ENCODE assay signal across 11 mouse cellular contexts in genomic region chr9:37689970-37690686, GRCm38 (mm10). TPM values are rescaled to one million over a fixed set of nuclear protein-coding genes. Genes with fewer than 3 reads are reported as not detected.
DNase-seq lines count a peak whose midpoint lies in the region; ATAC-seq and TF ChIP-seq lines count a peak whose summit lies in the region.
"Had no signal": no experiment of that assay in that cellular context is flagged by ENCODE, and none has a peak within 500 bp of the region (broad histone marks: within the 10 kb centered on the region; RNA-seq: fewer than 3 reads in every experiment).

No protein-coding gene starts in this region.

- no peaks in the 10 kb centered on the region for H3K4me1 ChIP-seq in kidney, adult 2 months (ENCODE audit: control insufficient read depth, insufficient read depth, low read length)
- no peaks in the 10 kb centered on the region for H3K4me1 ChIP-seq in kidney, embryonic 15.5 days
- H3K4me1 ChIP-seq in E14TG2a.4 (replicated peaks; ENCODE audit: low read depth, low read length), result no peaks in the 10 kb centered on the region
- H3K4me1 ChIP-seq: limb, embryonic 13.5 days had no signal

- intact Hi-C loops in left cerebral cortex, postnatal 10 days (cut with DNase I), result loop anchor here (2.0 kb wide), 1 partner anchor 243 kb away; no protein-coding TSS in a partner anchor

- TF ChIP-seq CTCF in kidney, adult 2 months (conservative IDR thresholded peaks at IDR 0.05; ENCODE audit: insufficient read depth, insufficient read length, low read depth, low read length), result peak; percentile 67
- TF ChIP-seq CTCF in E14TG2a.4 (conservative IDR thresholded peaks at IDR 0.05; ENCODE audit: low read length) (peak; percentile 36), Patski (IDR thresholded peaks at IDR 0.05) (peak; percentile 72)

- TF ChIP-seq POLR2A in kidney, adult 2 months (IDR thresholded peaks at IDR 0.05; ENCODE audit: low read depth, low read length), result no peak

- no peak overlapping the region for H3K27ac ChIP-seq in kidney, adult 2 months (ENCODE audit: insufficient read depth, low read depth, low read length)
- no peak overlapping the region for H3K27ac ChIP-seq in kidney, embryonic 15.5 days
- H3K27ac ChIP-seq: limb, embryonic 13.5 days had no signal

- H3K27me3 ChIP-seq in kidney, adult 2 months (replicated peaks; ENCODE audit: control insufficient read depth, insufficient read depth, low read length), result no peaks in the 10 kb centered on the region
- no peaks in the 10 kb centered on the region for H3K27me3 ChIP-seq in kidney, embryonic 15.5 days
- H3K27me3 ChIP-seq in E14TG2a.4 (ENCODE audit: insufficient read depth, low read length) (no peaks in the 10 kb centered on the region), Patski (no peaks in the 10 kb centered on the region)
- H3K27me3 ChIP-seq: limb, embryonic 13.5 days had no signal

- H3K9me3 ChIP-seq in kidney, embryonic 15.5 days (replicated peaks), result no peaks in the 10 kb centered on the region
- no peaks in the 10 kb centered on the region for H3K9me3 ChIP-seq in E14TG2a.4 (ENCODE audit: low read length)
- H3K9me3 ChIP-seq: limb, embryonic 13.5 days had no signal

- WGBS in kidney, adult 2 months, result 57% methylated on average over 5 of the region's 5 CpGs
- WGBS in kidney, embryonic 15.5 days, result 66% methylated on average over 5 of the region's 5 CpGs

- ATAC-seq in kidney, embryonic 15.5 days (replicated peaks; ENCODE audit: low FRiP score), result no peak
- no peak for ATAC-seq in Patski

- in situ Hi-C loops in Patski (cut with MboI; ENCODE audit: low pct_unique_long_range_greater_than_20kb), result loop anchor here (5.0 kb wide), 1 partner anchor 242 kb away; no protein-coding TSS in a partner anchor

- DNase-seq in kidney, adult 2 months, result peak; percentile 12
- no peak for DNase-seq in Patski (ENCODE audit: low read depth, low spot score)
- peak; percentile 29 for DNase-seq in induced T-regulatory cell, adult 2 months (ENCODE audit: low read depth)
- DNase-seq in left cerebral cortex, postnatal 10 days (ENCODE audit: extremely low spot score in 1 of 2, low spot score in 2 of 2), result no peak
- DNase-seq in urinary bladder, adult 2 months (ENCODE audit: low spot score), result no peak
- DNase-seq in urinary bladder, postnatal 10 days (ENCODE audit: low spot score), result no peak

- H3K4me2 ChIP-seq in kidney, embryonic 15.5 days, result no peak overlapping the region
- H3K4me2 ChIP-seq: limb, embryonic 13.5 days had no signal

- POLR2A ChIA-PET in Patski (lab: Charles Lee), result interaction anchor here (0.8 kb wide), 1 partner anchor 241 kb away, joined by 4 read pairs; no protein-coding TSS in a partner anchor

- no peak overlapping the region for H3K9ac ChIP-seq in kidney, embryonic 15.5 days
- H3K9ac ChIP-seq: limb, embryonic 13.5 days had no signal

- CTCF ChIA-PET in Patski (lab: Charles Lee), result interaction anchor here (0.6 to 2.1 kb wide), 9 partner anchors 9 to 251 kb away, joined by 3 to 6 read pairs (median 4); no protein-coding TSS in a partner anchor

- H3K4me3 ChIP-seq in kidney, adult 2 months (ENCODE audit: insufficient read depth, low read depth, low read length), result no peak overlapping the region
- no peak overlapping the region for H3K4me3 ChIP-seq in kidney, embryonic 15.5 days (replicated peaks)
- H3K4me3 ChIP-seq in E14TG2a.4 (replicated peaks; ENCODE audit: low read length), result no peak overlapping the region
- H3K4me3 ChIP-seq: limb, embryonic 13.5 days had no signal

- no peaks in the 10 kb centered on the region for H3K36me3 ChIP-seq in kidney, adult 2 months (ENCODE audit: control insufficient read depth, insufficient read depth, low read length)
- H3K36me3 ChIP-seq in kidney, embryonic 15.5 days, result no peaks in the 10 kb centered on the region
- H3K36me3 ChIP-seq in E14TG2a.4 (ENCODE audit: insufficient read depth, low read length), result no peaks in the 10 kb centered on the region
- H3K36me3 ChIP-seq: limb, embryonic 13.5 days had no signal

RNA-seq across cellular contexts. Expression of gene Panx3, which starts 21.1 kb away (rescaled TPM):
- not detected in 2 replicates for polyA plus RNA-seq in kidney, adult 2 months (2012; rRNA removed)
- 5.4 TPM in 1 of 2 replicates, not detected in the other for polyA plus RNA-seq in kidney, embryonic 15.5 days (2015; fragmentation: Nextera tagmentation; extraction: Ambion mirVana)
- not detected for polyA plus RNA-seq in Patski (2021)
- not detected for total RNA-seq in left cerebral cortex, postnatal 10 days (2021)
- polyA plus RNA-seq in urinary bladder, adult 2 months (2012; rRNA removed), result not detected in 2 replicates
- total RNA-seq: common myeloid progenitor, adult 5-6 weeks had no signal
- polyA plus RNA-seq: stomach, embryonic 14.5 days had no signal

RNA-seq across cellular contexts. Expression of gene Olfr160, which starts 25.9 kb away (rescaled TPM):
- polyA plus RNA-seq in kidney, adult 2 months (2012; rRNA removed), result not detected in 2 replicates
- not detected in 2 replicates for polyA plus RNA-seq in kidney, embryonic 15.5 days (2015; fragmentation: Nextera tagmentation; extraction: Ambion mirVana)
- not detected for polyA plus RNA-seq in Patski (2021)
- not detected for total RNA-seq in left cerebral cortex, postnatal 10 days (2021)
- polyA plus RNA-seq in urinary bladder, adult 2 months (2012; rRNA removed), result not detected in 2 replicates
- total RNA-seq: common myeloid progenitor, adult 5-6 weeks had no signal
- polyA plus RNA-seq: limb, embryonic 13.5 days; stomach, embryonic 14.5 days had no signal

RNA-seq across cellular contexts. Expression of gene Tbrg1, which starts 33.0 kb away (rescaled TPM):
- 34.6 and 34.8 TPM in 2 replicates for polyA plus RNA-seq in kidney, adult 2 months (2012; rRNA removed)
- 140 and 141 TPM in 2 replicates for polyA plus RNA-seq in kidney, embryonic 15.5 days (2015; fragmentation: Nextera tagmentation; extraction: Ambion mirVana)
- polyA plus RNA-seq in Patski (2021), result 97.7 TPM
- 10 to 100 TPM; 54.1 to 58.3 TPM for total RNA-seq in left cerebral cortex, postnatal 10 days (2021)
- 77.0 and 83.6 TPM in 2 replicates for polyA plus RNA-seq in urinary bladder, adult 2 months (2012; rRNA removed)

RNA-seq across cellular contexts. Expression of gene Olfr874, which starts 54.8 kb away (rescaled TPM):
- not detected in 2 replicates for polyA plus RNA-seq in kidney, adult 2 months (2012; rRNA removed)
- polyA plus RNA-seq in kidney, embryonic 15.5 days (2015; fragmentation: Nextera tagmentation; extraction: Ambion mirVana), result not detected in 2 replicates
- not detected for polyA plus RNA-seq in Patski (2021)
- not detected for total RNA-seq in left cerebral cortex, postnatal 10 days (2021)
- polyA plus RNA-seq in urinary bladder, adult 2 months (2012; rRNA removed), result not detected in 2 replicates
- total RNA-seq: common myeloid progenitor, adult 5-6 weeks had no signal
- polyA plus RNA-seq: stomach, embryonic 14.5 days had no signal

Comparison
In these comparisons a context has a peak if more than half of its experiments do, and no peak if none do; other contexts are left out.
1. DNase-seq: peak in kidney, adult 2 months (single experiment) and induced T-regulatory cell, adult 2 months (single experiment); none in Patski (single experiment), left cerebral cortex, postnatal 10 days (0 of 2), urinary bladder, adult 2 months (single experiment) and urinary bladder, postnatal 10 days (single experiment).
2. Peak in every context shown above with its lines, with median percentiles within 50 percentile points of each other: CTCF ChIP-seq.